Mouse (Mus musculus): ENCODE data around the gene Pak6.

DNA sequence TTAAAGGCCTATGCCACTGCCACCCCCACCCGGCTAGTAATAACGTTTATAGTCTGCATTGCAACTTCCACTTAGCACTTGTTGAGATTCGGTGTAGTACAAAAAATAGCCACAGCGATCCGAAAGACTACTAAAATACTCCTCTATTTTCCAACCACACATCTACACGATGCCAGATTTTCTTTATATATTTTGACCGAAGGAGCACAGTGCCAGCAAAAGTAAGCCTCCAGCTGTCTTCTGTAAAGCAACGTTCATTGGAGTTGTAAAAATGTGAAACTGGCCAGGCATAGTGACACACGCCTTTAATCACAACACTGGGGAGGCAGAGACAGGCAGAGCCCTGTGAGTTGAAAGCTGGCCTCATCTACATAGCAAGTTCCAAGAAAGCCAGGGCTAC lies 78.1 kb downstream of the Pak6 start:
- TF ChIP-seq CTCF (IDR thresholded peaks at IDR 0.05; ENCODE audit: borderline replicate concordance, control insufficient read depth, extremely low read depth, insufficient read depth, low read length, poor library complexity) (no peak), POLR2A (IDR thresholded peaks at IDR 0.05; ENCODE audit: control insufficient read depth, extremely low read depth, insufficient read depth, low read length, poor library complexity) (no peak)

Measured in thymus, adult 2 months (tissue).